8 mouse cellular contexts compared by ENCODE assay signal in the genomic region with DNA sequence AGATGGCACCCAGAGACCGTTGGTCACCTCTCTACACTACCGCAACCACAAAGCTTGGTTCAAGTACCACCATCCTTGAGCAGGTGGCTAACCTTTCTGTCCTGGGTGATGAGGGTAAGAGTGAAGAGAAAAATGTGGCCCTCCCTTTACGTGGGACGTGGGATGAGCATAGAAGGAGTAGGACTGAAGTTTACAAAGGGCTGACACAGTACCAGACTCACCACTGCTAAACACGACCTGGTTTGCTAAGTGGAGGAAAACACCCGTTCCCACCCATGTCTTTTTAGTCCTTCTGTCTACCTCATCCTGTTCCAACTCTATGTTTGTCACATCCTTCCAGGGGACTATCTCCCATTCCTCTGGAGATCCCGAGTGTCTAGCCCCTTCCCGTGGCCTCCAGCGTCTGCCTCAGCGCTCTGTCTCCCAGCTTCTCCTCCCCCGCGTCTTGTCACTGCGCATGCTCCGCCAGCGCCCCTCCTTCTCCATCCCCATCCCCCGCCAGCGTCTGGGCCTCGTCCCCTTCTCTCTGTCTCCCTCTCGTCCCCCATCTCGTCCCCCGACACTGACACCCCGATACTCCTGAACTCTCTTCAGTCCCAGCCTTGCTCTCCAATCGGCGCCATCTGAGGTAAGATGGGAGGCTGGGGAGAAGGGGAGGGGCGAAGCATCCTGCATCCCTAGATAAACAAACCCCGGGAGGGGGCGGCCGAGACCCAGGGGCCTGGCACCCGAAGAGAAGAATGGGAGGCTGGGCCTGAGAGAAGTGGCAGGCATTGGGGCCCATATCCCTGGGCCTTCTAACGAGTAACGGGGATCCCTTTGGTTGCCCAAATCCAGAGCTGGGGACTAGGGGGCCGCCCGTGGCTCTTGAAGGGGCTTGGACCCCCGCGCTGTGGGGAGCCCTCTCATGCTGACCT. TPM values are rescaled to one million over a fixed set of nuclear protein-coding genes. Genes with fewer than 3 reads are reported as not detected.
DNase-seq lines count a peak whose midpoint lies in the region; ATAC-seq lines count a peak whose summit lies in the region.

Clip3 (plus strand) TSS at position 514 of the 917 bp plus-strand sequence.

- no peaks in the 10 kb centered on the region for H3K27me3 ChIP-seq in forebrain, embryonic 15.5 days
- H3K27me3 ChIP-seq in lung, embryonic 16.5 days (ENCODE audit: control insufficient read depth, insufficient read depth, low read depth, low read length) = no peaks in the 10 kb centered on the region

- H3K36me3 ChIP-seq in forebrain, embryonic 15.5 days = peaks cover 18% of the 10 kb centered on the region
- H3K36me3 ChIP-seq in lung, embryonic 16.5 days (ENCODE audit: control insufficient read depth, insufficient read depth, low read length) = no peaks in the 10 kb centered on the region

- ATAC-seq in cerebellum, adult (ENCODE audit: insufficient number of reproducible peaks, low FRiP score, low TSS enrichment) = peak; percentile 53; the same call in 1 of the 2 replicates
- peak; percentile 89 for ATAC-seq in forebrain, embryonic 15.5 days (replicated peaks)
- ATAC-seq in lung, embryonic 16.5 days (ENCODE audit: low read depth) = peak; percentile 83

- peaks cover 36% of the 10 kb centered on the region for H3K4me1 ChIP-seq in forebrain, embryonic 15.5 days
- no peaks in the 10 kb centered on the region; the same call in 1 of the 2 replicates for H3K4me1 ChIP-seq in lung, embryonic 16.5 days (replicated peaks; ENCODE audit: control insufficient read depth, insufficient read depth, low read length)

- WGBS in forebrain, embryonic 15.5 days = 6% methylated on average over 35 of the region's 35 CpGs
- 6% methylated on average over 35 of the region's 35 CpGs for WGBS in lung, embryonic 16.5 days

- peak within 1 kb of the TSS; percentile 94 for H3K27ac ChIP-seq in forebrain, embryonic 15.5 days (replicated peaks)
- H3K27ac ChIP-seq in lung, embryonic 16.5 days (ENCODE audit: low read length) = no peak within 1 kb of the TSS

- peak within 1 kb of the TSS; percentile 84 for H3K4me2 ChIP-seq in forebrain, embryonic 15.5 days (replicated peaks)
- H3K4me2 ChIP-seq in lung, embryonic 16.5 days (ENCODE audit: low read depth, low read length) = peak within 1 kb of the TSS; percentile 63

- intact Hi-C loops in heart, postnatal 10 days (cut with DNase I) = no loop called here

- H3K9ac ChIP-seq in forebrain, embryonic 15.5 days (replicated peaks) = peak within 1 kb of the TSS; percentile 91
- H3K9ac ChIP-seq in lung, embryonic 16.5 days (ENCODE audit: low read length) = peak within 1 kb of the TSS; percentile 70

- DNase-seq in MN1 (ENCODE audit: low spot score) = peak; percentile 75
- DNase-seq in heart, postnatal 10 days = peak; percentile 77 to 84
- peak; percentile 93 to 94 for DNase-seq in layer of hippocampus, postnatal 10 days (ENCODE audit: low spot score in 2 of 2)
- DNase-seq in right cerebral cortex, postnatal 10 days (ENCODE audit: low spot score in 2 of 2) = peak; percentile 94 to 95
- no peak for DNase-seq in spleen, postnatal 14 days (ENCODE audit: low spot score in 2 of 2)

- H3K9me3 ChIP-seq in forebrain, embryonic 15.5 days = no peaks in the 10 kb centered on the region
- H3K9me3 ChIP-seq in lung, embryonic 16.5 days (ENCODE audit: control insufficient read depth, low read length) = no peaks in the 10 kb centered on the region

- peak within 1 kb of the TSS; percentile 71 for H3K4me3 ChIP-seq in forebrain, embryonic 15.5 days
- peak within 1 kb of the TSS; percentile 61 for H3K4me3 ChIP-seq in lung, embryonic 16.5 days (ENCODE audit: low read length)

RNA-seq across cellular contexts. Expression of gene Clip3, which starts in this region (rescaled TPM):
- 117 and 120 TPM in 2 replicates for polyA plus RNA-seq in forebrain, embryonic 15.5 days (2015; fragmentation: Nextera tagmentation; extraction: Ambion mirVana)
- total RNA-seq in heart, postnatal 10 days (2021) = 10 to 100 TPM; 14.0 TPM
- total RNA-seq in layer of hippocampus, postnatal 10 days (2021) = 100 to 1,000 TPM; 572 to 600 TPM
- polyA plus RNA-seq in lung, embryonic 16.5 days (2015; fragmentation: Nextera tagmentation; extraction: Ambion mirVana) = 15.9 and 20.7 TPM in 2 replicates

Comparison
In these comparisons a context has a peak if more than half of its experiments do, and no peak if none do; other contexts are left out.
1. RNA of gene Clip3 (total RNA-seq): 572 to 600 TPM in layer of hippocampus, postnatal 10 days; 14.0 TPM in heart, postnatal 10 days; every median in the first group is over 10 times any median in the second.
2. DNase-seq: peak in MN1 (single experiment), heart, postnatal 10 days (2 of 2), layer of hippocampus, postnatal 10 days (2 of 2) and right cerebral cortex, postnatal 10 days (2 of 2); none in spleen, postnatal 14 days (0 of 2).
3. Peak in every context shown above with its lines, with median percentiles within 50 percentile points of each other: ATAC-seq.